Mouse (Mus musculus) myocyte (in vitro differentiated cells): ENCODE measurements at regions not wholly inside any gene's neighbourhood (a gene's known extent, or its start where the extent isn't known, plus 50 kb on each side); places are given as distances from the start of the nearest gene placed in this dataset.

Source experiments
- H3K27me3 ChIP-seq: one replicate; pipeline ENCODE4 v1.6.1; 2011; ENCODE audit not compliant: control insufficient read depth, insufficient read depth, insufficient read length
- H3K36me3 ChIP-seq: one replicate; pipeline ENCODE4 v1.6.1; 2011; ENCODE audit not compliant: control insufficient read depth, insufficient read depth
- H3K4me2 ChIP-seq: one replicate; pipeline ENCODE4 v1.6.1; 2011; ENCODE audit warnings: low read depth, control low read depth
- H3K4me3 ChIP-seq: one replicate; pipeline ENCODE4 v1.5.1; 2011; ENCODE audit warnings: mild to moderate bottlenecking, control low read depth, moderate library complexity
- H3K79me2 ChIP-seq: one replicate; pipeline ENCODE4 v1.6.1; 2011; ENCODE audit not compliant: control insufficient read depth, insufficient read depth
- H3ac ChIP-seq: one replicate; pipeline ENCODE4 v1.6.1; 2011; ENCODE audit not compliant: control insufficient read depth, insufficient read length
- CEBPB ChIP-seq: IDR thresholded peaks from 2 replicates; pipeline ENCODE4 v1.6.1; 2011; ENCODE audit warnings: mild to moderate bottlenecking, moderate library complexity; ENCODE audit not compliant: poor library complexity, insufficient read depth, severe bottlenecking
- E2F4 ChIP-seq: IDR thresholded peaks from one replicate; pipeline ENCODE4 v1.6.1; 2011; ENCODE audit warnings: mild to moderate bottlenecking, control low read depth, moderate library complexity; ENCODE audit not compliant: insufficient read depth
- MAX ChIP-seq: IDR thresholded peaks from one replicate; pipeline ENCODE4 v1.6.1; 2011; ENCODE audit warnings: low read depth, mild to moderate bottlenecking, control low read depth
- MYOD1 ChIP-seq, 3 experiments: IDR thresholded peaks; one replicate each; pipeline ENCODE4 v1.6.1; 2011; ENCODE audit warnings: control low read depth in 2 of 3, low read depth in 2 of 3, mild to moderate bottlenecking in 2 of 3, moderate library complexity in 1 of 3; ENCODE audit not compliant: insufficient read length in 2 of 3, control insufficient read depth in 1 of 3
- MYOG ChIP-seq, 3 experiments: IDR thresholded peaks; one replicate each; pipeline ENCODE4 v1.6.1; 2011; ENCODE audit warnings: control low read depth in 2 of 3, low read depth in 2 of 3, mild to moderate bottlenecking in 2 of 3; ENCODE audit not compliant: insufficient read length in 2 of 3, control insufficient read depth in 1 of 3, insufficient read depth in 1 of 3
- POLR2A ChIP-seq: IDR thresholded peaks from one replicate; pipeline ENCODE4 v1.6.1; 2011; ENCODE audit warnings: low read depth, mild to moderate bottlenecking, control low read depth, moderate library complexity; ENCODE audit not compliant: insufficient read length
- POLR2AphosphoS2 ChIP-seq: IDR thresholded peaks from one replicate; pipeline ENCODE4 v1.6.1; 2011; ENCODE audit warnings: low read depth, control low read depth; ENCODE audit not compliant: insufficient read length
- REST ChIP-seq: IDR thresholded peaks from one replicate; pipeline ENCODE4 v1.6.1; 2011; ENCODE audit warnings: mild to moderate bottlenecking, control low read depth, moderate library complexity; ENCODE audit not compliant: insufficient read depth, insufficient read length
- SRF ChIP-seq: IDR thresholded peaks from one replicate; pipeline ENCODE4 v1.6.1; 2011; ENCODE audit warnings: low read depth; ENCODE audit not compliant: control insufficient read depth, insufficient read length
- TCF12 ChIP-seq: IDR thresholded peaks from one replicate; pipeline ENCODE4 v1.6.1; 2011; ENCODE audit warnings: mild to moderate bottlenecking, control low read depth; ENCODE audit not compliant: poor library complexity, insufficient read depth, severe bottlenecking
- TCF3 ChIP-seq: IDR thresholded peaks from one replicate; pipeline ENCODE4 v1.6.1; 2011; ENCODE audit warnings: low read depth, control low read depth; ENCODE audit not compliant: insufficient read length
- USF1 ChIP-seq: IDR thresholded peaks from one replicate; pipeline ENCODE4 v1.6.1; 2011; ENCODE audit warnings: low read depth, mild to moderate bottlenecking, control low read depth, moderate library complexity

DNA sequence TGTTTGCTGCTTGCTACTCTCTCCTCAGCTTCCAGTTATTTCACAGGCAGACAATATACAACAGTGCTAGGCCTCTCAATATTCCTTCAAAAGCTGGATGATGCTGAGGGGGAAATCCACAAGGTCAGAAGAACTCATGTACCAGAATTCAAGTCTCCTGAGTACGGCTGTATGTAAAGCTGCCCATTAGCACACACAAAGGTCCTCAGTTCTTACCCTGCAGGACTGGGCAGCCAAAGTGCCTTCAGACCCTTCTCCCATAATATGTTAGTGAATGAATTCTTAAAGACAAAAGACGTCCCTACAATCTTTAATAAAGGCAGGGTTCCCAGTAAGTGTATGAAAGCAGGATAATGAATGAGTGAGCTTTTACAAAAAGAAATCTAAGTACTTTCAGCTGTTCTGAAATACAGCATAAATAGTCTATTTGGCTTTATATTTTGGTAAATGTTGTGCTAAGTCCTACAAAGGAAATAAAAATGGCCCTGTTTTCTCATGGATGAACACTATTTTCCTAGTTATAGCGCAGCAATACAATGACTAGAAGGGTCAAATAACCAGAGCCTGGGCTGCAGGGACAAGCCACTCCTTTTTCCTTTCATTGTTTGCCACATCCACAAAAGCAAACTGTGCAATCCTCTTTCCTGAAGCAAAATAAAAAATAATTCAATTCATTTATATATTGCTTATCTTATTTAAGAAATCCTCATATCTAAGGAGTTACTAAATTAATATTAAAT lies 384.8 kb upstream of the Ccnh start:
- no peak overlapping the region for H3K4me2 ChIP-seq
- no peaks in the 10 kb centered on the region for H3K36me3 ChIP-seq
- H3ac ChIP-seq = no peak overlapping the region
- no peaks in the 10 kb centered on the region for H3K79me2 ChIP-seq
- no peak overlapping the region for H3K4me3 ChIP-seq
- TF ChIP-seq CEBPB = no peak
- no peaks in the 10 kb centered on the region for H3K27me3 ChIP-seq

DNA sequence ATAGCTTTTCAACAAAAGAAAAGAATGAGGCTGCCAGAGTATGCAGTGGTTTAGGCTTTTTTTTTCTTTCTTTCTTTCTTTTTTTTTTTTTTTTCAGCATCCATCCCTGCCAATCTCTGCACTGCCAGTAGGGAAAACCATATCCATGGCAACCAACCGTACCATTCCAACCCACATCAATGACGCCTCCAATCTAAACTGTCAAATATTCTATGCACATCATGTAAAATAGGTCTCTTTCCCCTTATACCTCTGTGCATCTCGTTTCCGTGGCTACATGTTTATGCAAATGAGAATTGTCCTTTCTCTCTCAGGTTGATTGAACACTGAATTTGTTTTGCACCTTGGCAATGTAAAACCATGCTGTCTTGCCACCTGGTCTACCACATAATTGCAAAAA lies 384.0 kb upstream of the Ccnh start:
- no peak overlapping the region for H3K4me3 ChIP-seq
- no peaks in the 10 kb centered on the region for H3K27me3 ChIP-seq
- H3K79me2 ChIP-seq = no peaks in the 10 kb centered on the region
- H3K36me3 ChIP-seq = no peaks in the 10 kb centered on the region
- no peak overlapping the region for H3ac ChIP-seq
- no peak overlapping the region for H3K4me2 ChIP-seq
- TF ChIP-seq CEBPB (no peak), USF1 (no peak)

DNA sequence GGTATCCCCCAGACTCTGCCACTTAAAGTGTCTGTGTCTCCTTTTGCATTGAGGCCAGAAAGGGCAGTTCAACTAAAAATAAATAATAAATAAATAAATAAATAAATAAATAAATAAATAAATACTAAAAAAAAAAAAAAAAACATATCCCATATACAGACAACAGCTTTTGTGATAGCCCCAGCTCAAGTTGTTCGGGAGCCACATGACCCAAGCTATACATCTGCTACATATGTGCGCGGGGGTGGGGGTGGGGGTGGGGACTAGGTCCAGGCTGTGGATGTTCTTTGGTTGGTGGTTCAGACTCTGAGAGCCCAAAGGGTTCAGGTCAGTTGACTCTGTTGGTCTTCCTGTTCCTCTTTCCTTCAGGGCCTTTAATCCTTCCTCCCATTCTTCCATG lies 379.6 kb upstream of the Ccnh start:
- no peaks in the 10 kb centered on the region for H3K79me2 ChIP-seq
- H3K27me3 ChIP-seq = no peaks in the 10 kb centered on the region
- TF ChIP-seq MAX = no peak
- no peak for TF ChIP-seq TCF12
- no peak for TF ChIP-seq MYOD1 (IDR thresholded peaks at IDR 0.05; ENCODE audit: control insufficient read depth in 1 of 3, insufficient read length in 2 of 3, low read depth in 2 of 3)
- TF ChIP-seq CEBPB = no peak
- TF ChIP-seq POLR2A = no peak
- no peak for TF ChIP-seq MYOG (IDR thresholded peaks at IDR 0.05; ENCODE audit: control insufficient read depth in 1 of 3, insufficient read depth in 1 of 3, insufficient read length in 2 of 3, low read depth in 2 of 3)
- no peak for TF ChIP-seq E2F4
- no peak for TF ChIP-seq TCF3
- no peak for TF ChIP-seq REST
- no peak for TF ChIP-seq USF1
- no peak for TF ChIP-seq SRF
- TF ChIP-seq POLR2AphosphoS2 = no peak
- H3ac ChIP-seq = no peak overlapping the region
- H3K36me3 ChIP-seq = no peaks in the 10 kb centered on the region
- no peak overlapping the region for H3K4me3 ChIP-seq
- no peak overlapping the region for H3K4me2 ChIP-seq
